Mouse (Mus musculus) heart, adult 2 months (tissue): Measurements from ENCODE around the gene Gm7534.

Source experiments
- CTCF ChIP-seq: fragments of 200-600 bp; IDR thresholded peaks from 2 replicates; pipeline ENCODE4 v1.8.1; 2022; ENCODE audit warnings: antibody characterized with exemption, mild to moderate bottlenecking, moderate library complexity
- POLR2A ChIP-seq: fragments of 200-500 bp; IDR thresholded peaks from 2 replicates; pipeline ENCODE4 v1.6.1; 2011; ENCODE audit warnings: mild to moderate bottlenecking, low read depth, low read length, control low read depth; ENCODE audit not compliant: insufficient read depth

- TF ChIP-seq CTCF (no peak), POLR2A (no peak)
These were observed 48.7 kb upstream of the Gm7534 start for GRCm38 (mm10) chr4:134251241-134252130.
